Mouse (Mus musculus) heart, postnatal 14 days (tissue): ENCODE data around the gene Retnlg. TPM values are rescaled to one million over a fixed set of nuclear protein-coding genes. Genes with fewer than 3 reads are reported as not detected.
"Not testable (repeated sequence)": the region's sequence is repeated elsewhere in the genome, so short reads cannot be mapped to it uniquely, and the experiment has no call there.

ENCODE experiments used
- DNase-seq, 2 experiments: peaks; one replicate each; pipeline ENCODE4 v3.0.0; 2021 to 2022
- intact Hi-C: fragments of 180-260 bp; cut with DNase I; formaldehyde crosslinking; loops from one replicate; pipeline ENCODE4 v1.15.1; 2025
- long read RNA-seq, 2 experiments: library from polyadenylated mRNA; stranded (forward); transcript quantifications; one replicate each; pipeline ENCODE4 v2.0.0; 2021
- total RNA-seq, 2 experiments: library from RNA; stranded (reverse); gene quantifications; 2 replicates each; pipeline ENCODE4 v1.2.3; 2021

Gene Retnlg
- 1 to 10 TPM; 1.1 to 1.2 TPM for total RNA-seq
- long read RNA-seq, experiment 1, result 0 reads
- long read RNA-seq, experiment 2, result 0 reads

DNA sequence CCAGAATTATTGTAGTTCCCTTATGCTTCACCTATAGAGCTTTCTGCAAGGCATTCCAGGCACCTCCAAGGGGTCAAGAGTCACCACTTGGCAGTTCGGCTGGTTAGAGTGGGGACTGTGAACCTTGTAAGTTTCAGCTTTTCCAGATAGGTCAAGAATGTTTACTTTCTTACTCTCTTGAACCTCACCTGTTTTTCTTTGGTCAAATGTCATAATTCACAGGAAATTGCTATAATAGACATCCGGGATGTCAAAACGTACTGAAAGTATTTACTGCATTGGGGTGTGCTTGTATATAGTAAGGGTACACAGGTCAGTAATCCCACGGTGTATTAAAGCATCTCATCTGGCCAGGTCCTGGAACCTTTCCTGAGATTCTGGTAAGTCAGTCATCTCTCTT lies at the start of gene Retnlg:
TSS of gene Retnlg (plus strand) at position 301 of the 400 bp plus-strand sequence.
- no peak for DNase-seq
- intact Hi-C loops, result no loop called here

DNA sequence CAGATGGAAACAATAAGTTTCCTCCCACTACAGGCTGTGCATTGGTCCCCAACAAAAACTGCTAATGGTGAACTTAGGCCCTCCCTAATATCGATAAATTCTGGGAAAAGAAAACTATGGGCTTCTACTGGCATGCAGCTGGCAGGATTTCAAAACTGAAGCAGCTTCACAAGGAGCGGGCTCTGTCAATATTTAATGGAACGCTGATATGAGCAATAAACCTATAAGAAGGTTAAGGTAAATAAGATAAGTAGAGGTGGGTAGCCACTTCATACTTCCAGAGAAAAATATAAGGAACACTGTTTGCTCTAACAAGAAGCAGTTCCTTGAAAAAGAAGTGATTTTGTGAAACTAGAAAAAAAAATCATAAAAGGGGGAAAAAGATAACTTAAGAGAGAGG lies 45.9 kb upstream of the Retnlg start:
- DNase-seq, result no peak
- intact Hi-C loops, result no loop called here

DNA sequence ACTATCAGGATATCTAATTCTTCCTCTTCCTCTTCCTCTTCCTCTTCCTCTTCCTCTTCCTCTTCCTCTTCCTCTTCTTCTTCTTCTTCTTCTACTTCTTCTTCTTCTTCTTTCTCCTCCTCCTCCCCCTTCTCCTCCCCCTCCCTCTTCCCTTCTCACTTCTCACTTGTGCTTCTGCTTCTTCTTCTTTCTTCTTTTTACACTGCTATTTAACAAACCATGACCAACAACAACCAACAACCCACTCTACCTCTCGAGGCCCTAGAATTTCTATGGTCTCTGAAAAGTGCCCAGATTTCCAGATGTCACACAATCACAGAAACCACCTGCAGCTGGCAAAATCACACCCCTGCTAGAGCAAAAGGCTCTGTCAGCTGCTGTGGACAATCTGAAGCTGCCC lies 44.8 kb upstream of the Retnlg start:
- intact Hi-C loops, result no loop called here
- DNase-seq, result no peak

DNA sequence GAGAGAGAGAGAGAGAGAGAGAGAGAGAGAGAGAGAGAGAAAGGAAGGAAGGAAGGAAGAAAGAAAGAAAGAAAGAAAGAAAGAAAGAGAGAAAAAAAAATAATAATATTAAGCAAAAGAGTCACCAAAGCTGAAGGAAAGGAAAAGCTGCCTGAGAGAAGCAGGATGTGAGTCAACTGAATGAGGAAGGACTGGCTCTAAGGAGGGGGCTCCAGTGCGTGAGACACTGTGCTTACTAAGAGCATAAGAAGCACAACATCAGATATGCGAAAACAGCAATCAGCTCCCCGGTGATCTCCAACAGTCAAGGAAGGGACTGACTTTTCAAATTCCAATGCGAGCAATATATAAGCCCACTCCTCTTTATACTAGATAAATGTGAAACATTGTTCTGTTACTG lies 43.4 kb upstream of the Retnlg start:
- no peak for DNase-seq
- intact Hi-C loops, result no loop called here

DNA sequence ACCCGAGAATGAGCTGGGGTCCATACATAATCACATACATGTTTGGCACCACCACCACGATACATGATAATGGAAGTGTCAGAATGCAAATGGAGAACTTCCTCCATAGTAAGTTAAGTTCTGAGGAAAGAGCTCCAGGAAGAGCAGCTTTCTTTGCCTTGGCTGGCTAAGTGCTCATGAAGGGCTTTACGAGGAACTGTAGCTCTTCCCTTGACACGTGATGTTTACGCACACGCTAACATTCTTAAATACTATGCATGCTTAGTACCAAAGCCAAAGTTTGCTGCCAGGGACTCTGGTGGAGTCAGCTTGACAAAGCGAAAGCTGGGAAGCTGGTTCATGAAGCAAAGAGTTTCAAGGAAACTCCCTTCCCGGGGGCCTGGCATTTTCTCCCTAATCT lies 40.4 kb upstream of the Retnlg start:
- intact Hi-C loops, result no loop called here
- DNase-seq, result no peak

DNA sequence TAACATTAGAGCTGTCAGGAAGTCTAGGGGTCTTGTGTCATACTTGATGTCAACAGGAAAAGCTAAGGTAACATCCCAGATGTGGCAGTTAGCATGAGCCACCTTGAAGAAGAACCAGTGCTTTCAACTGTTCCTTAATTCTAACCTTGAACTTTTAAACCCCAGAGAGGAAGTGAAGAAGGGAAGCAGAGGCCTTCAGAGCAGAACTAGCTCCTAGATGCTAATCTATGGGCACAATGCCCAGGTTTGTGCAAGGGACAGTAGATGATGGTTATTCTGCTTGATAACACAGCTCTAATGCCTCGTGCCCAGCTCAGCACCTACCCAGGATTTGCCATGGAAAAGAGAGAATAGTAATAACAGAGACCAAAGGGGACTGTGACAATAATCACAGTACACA lies 38.8 kb upstream of the Retnlg start:
- intact Hi-C loops, DNase-seq: not testable (repeated sequence)

DNA sequence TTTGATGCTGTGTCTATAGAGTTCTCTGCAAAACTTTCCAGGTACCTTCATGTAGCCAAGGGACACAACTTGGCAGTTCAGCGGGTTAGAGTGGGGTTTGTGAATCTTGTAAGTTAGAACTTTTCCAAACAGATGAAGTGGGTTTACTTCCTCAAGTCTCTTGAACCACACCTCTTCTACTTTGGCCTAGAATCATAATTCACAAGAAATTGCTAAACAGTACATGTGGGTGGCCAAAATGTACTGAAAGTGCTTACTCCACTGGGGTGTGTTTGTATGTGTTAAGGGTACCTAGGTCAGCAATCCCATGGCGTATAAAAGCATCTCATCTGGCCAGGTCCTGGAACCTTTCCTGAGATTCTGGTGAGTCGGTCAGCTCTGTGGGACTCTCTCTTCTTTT lies 30.2 kb upstream of the Retnlg start, which contains the start of gene Retnla:
TSS of gene Retnla (plus strand) at position 286 of the 400 bp plus-strand sequence.
- intact Hi-C loops, result no loop called here
- no peak for DNase-seq

DNA sequence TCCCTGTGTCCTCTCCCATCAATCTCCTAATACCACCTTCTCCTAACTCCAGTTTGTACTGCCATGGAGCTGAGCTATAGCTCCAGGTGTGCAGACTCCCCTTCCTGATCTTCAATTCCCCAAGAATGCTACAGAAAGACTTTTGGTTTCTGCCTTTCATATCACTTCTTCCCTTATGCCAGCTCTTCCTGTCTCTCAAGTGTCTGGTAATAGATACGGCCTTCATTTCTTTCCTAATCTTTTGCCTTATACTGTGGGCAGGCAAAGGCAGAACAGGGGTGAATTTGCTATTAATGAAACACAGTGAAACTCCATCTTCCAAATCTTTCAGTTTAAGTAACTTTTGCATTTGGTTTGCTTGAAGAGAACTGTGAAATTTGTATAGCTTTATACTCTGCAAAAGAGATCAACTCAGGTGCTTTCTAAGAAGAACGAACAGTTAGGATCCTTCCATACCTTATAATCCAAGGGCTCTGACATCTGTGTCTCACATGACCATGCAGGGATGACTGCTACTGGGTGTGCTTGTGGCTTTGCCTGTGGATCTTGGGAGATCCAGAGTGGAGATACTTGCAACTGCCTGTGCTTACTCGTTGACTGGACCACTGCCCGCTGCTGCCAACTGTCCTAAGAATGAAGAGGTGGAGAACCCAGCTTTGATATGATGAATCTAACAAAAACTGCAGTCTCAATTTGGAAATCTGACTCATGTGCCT lies 28.6 kb upstream of the Retnlg start:
- intact Hi-C loops, result no loop called here
- DNase-seq, result no peak

DNA sequence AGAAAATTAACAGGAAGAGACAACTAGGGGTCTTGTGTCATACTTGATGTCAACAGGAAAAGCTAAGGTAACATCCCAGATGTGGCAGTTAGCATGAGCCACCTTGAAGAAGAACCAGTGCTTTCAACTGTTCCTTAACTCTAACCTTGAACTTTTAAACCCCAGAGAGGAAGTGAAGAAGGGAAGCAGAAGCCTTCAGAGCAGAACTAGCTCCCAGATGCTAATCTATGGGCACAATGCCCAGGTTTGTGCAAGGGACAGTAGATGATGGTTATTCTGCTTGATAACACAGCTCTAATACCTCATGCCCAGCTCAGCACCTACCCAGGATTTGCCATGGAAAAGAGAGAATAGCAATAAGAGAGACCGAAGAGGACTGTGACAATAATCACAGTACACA lies 7.4 kb upstream of the Retnlg start:
- peak; percentile 0 to 1 for DNase-seq

DNA sequence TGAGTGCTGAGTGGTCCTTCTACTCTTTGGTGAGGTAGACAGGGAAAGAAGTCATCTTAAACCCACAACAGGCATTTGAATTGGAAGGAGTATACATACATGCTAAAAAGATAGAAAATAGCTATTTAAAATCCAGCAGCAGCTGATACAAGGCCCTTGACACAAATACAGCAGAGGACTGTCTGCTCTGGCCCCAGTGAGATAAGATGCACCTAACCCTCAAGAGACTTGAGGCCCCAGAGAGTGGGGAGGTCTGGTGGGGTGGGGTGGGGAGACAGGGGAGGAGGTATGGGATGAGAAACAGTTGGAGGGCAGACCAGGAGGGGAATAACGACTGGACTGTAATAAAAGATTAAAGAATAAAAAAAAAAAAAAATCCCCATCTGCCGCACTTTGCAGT lies 4.7 kb upstream of the Retnlg start:
- DNase-seq, result no peak
- intact Hi-C loops, result no loop called here

More for the DNA sequence above, 7.4 kb upstream of the Retnlg start:
- intact Hi-C loops, result not testable (repeated sequence)

DNA sequence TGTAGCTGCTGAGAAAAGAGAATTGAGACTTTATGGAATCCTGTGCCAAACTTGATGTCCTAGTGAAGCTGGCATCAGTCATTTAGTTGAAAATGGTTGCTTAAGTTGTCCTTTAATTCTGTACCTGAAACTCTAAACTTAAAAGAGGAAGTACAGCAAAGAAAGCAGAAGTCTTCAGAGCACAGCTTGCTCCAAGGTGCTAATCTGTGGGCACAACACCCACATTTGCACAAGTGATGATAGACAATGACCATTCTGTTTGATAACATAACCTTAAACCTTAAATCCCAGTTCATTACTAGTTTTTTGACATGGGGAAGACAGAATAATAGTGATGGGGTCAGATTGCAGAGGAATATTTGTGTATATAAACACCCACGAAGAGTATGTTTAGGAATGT lies 3.8 kb upstream of the Retnlg start:
- intact Hi-C loops, result no loop called here

DNA sequence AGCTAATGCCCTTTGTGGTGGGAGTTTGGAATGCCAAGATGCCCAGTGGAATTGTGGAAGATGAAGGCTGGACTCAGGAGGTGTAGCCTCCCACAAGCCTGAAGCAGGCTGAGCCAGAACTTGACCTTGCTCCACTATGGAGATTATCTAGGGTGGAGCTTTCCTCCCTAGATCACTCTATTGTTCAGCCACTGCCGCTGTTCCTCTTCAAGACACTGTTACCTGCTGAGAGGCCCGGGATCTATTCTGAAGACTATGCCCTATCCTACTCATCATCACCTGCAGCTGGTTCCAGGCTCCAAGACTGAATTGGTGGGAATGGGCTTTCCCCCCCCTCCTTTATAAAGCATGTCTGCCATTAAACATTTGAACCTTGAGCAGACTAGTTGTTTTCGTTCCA lies 2.8 kb upstream of the Retnlg start:
- intact Hi-C loops, result no loop called here
- no peak for DNase-seq

More for the DNA sequence above, 3.8 kb upstream of the Retnlg start:
- DNase-seq, result no peak

DNA sequence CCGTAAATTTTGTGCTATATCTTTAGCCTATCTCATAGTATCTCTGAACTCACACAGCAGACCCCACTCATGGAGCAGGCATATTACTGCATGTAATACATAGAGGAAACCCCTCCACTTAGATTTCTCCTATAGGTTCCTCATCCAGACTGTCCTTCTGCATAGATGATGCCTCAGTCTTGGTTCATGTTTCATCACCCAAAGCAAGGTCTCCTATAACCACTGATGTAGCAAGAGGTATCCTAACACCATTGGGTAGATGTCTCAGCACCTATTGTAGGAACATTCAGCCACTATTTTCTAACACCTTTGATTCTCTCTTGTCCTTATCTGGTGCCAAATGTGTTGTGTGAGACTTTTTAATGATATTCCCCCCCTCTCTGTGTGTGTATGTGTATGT lies 667 bp upstream of the Retnlg start:
- no peak for DNase-seq
- intact Hi-C loops, result no loop called here

DNA sequence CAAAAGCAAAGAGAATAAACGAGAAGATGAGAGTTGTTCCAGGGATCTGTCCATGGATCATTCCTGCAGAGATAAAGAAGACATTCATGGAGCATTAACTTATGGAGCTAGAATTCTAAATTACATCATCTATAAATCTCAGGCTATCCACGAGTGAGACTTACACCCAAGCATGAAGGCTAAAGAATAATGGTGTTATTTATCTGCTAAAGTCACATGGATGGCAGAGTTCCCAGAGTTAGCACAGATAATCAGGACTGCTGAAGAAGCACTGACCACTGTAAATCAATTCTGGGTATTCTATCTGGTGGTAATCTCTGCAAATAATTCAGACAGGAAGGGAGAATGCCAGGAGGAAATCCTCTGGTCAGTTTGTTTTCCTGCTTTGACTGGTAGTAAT lies 18.3 kb downstream of the Retnlg start:
- DNase-seq, result no peak
- intact Hi-C loops, result no loop called here

DNA sequence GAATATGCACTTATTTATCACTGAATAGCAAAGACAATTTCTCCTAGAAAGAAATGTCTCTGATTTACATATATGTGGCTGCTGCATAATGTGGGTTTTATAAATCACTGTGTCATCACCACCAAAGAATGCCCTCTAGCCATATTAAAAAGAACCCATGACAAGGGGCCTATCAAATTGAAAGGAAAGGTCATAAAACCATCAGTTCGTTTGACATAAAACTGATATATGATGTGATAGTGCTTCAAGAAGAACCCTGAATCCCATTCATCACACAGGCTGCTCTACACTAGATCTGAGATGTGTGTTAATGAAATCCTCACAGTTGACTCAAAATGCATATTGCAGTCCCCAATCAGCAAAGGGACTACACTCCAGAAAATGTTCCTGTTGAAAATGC lies 27.4 kb downstream of the Retnlg start:
- intact Hi-C loops, result no loop called here
- DNase-seq, result no peak

DNA sequence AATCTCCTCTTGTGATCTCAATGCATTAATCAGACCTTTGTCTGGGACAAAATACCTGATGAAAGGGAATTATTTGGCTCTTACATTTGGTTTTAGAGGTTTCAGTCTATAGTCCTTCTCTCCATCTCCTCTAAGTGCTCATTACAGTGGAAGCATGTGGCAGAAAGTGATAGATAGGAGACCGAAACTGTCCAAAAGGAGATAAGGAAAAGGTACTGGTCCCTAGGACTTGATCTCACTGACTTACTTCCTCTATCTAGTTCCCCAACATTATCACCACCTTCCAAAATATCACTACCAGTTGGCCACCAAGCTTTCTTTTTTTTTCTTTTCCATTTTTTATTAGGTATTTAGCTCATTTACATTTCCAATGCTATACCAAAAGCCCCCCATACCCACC lies 38.8 kb downstream of the Retnlg start:
- DNase-seq, result no peak
- intact Hi-C loops, result no loop called here

DNA sequence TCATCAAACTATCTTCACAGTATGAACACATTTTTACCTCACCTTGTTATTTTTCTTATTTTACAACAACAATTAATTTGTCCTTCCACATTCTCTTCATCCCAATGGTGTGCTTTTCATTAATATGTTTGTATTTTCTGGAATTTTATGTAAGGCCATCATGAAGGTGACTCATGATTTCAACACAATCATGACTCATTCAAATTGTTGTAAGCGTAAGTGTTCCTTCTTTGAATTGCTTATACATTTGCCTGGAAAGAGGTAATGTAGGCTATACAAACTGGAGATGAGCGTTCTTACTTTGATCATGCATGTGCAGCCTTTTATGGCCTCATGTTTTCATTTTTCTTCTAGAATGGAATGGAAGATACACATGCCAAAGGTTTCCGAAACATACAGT lies 40.8 kb downstream of the Retnlg start:
- no peak for DNase-seq

DNA sequence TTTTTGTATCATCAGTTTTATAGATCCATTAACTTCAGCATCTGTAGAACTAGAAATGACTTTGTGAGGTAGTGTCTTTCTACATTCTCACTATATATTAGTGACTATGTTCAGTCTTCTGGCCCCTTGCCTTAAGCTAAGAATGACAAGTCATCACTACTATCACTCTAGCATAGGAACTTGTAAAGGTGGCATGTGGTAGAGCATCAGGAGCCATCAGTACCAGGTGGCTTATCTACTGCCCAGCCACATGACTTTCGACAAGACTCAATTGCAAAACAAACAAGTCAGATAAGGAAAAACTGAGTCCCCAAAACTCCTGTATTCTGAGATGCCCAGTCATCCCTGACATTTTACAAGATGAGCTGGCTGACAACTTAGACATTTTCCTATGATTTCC lies 51.3 kb downstream of the Retnlg start:
- intact Hi-C loops, result no loop called here
- no peak for DNase-seq

More for the DNA sequence above, 40.8 kb downstream of the Retnlg start:
- intact Hi-C loops, result no loop called here

Other genes with a start within 250 kb of the Retnlg start
- gene Trat1, start 100.6 kb upstream of the Retnlg start, total RNA-seq, result 1 to 10 TPM in 1 of 2 experiments, under 1 TPM in 1; 0.17 to 1.5 TPM
- not detected for gene Retnlb, start 55.8 kb upstream of the Retnlg start, total RNA-seq
- 1 to 10 TPM; 3.7 to 6.8 TPM for gene Retnla, start 30.1 kb upstream of the Retnlg start, total RNA-seq
- 1 to 10 TPM; 8.2 to 8.3 TPM for gene Dzip3, start 121.5 kb downstream of the Retnlg start, total RNA-seq
- gene Cip2a, start 121.6 kb downstream of the Retnlg start, total RNA-seq, result 1 to 10 TPM; 2.0 to 4.2 TPM
- not detected for gene Myh15, start 184.9 kb downstream of the Retnlg start, total RNA-seq